Mouse (Mus musculus) limb, embryonic 14.5 days (tissue): ENCODE data around the gene Xpo6. TPM values are rescaled to one million over a fixed set of nuclear protein-coding genes. Genes with fewer than 3 reads are reported as not detected.

ENCODE experiments used
- ATAC-seq: fragments of 200-750 bp; cut with Nextera tagmentation; 2 replicates; pipeline ENCODE4 v1.8.0; 2017; ENCODE audit warnings: low read depth, moderate number of reproducible peaks, moderate TSS enrichment; ENCODE audit not compliant: low FRiP score
- DNase-seq: peaks from one replicate; pipeline ENCODE4 v3.0.0-alpha.2; 2015; ENCODE audit warnings: low spot score
- H3K27ac ChIP-seq: fragments of 300-500 bp; sonication (generic); replicated peaks from 2 replicates; pipeline ENCODE4 v1.5.1; 2014; ENCODE audit warnings: low read depth, mild to moderate bottlenecking, low read length, moderate library complexity, mixed read lengths
- H3K27me3 ChIP-seq: fragments of 300-500 bp; sonication (generic); 2 replicates; pipeline ENCODE4 v1.6.1; 2014; ENCODE audit warnings: low read length, mixed read lengths; ENCODE audit not compliant: control insufficient read depth, insufficient read depth
- H3K36me3 ChIP-seq: fragments of 300-500 bp; sonication (generic); 2 replicates; pipeline ENCODE4 v1.6.1; 2014; ENCODE audit warnings: mild to moderate bottlenecking, low read length, moderate library complexity, mixed read lengths; ENCODE audit not compliant: control insufficient read depth, insufficient read depth
- H3K4me1 ChIP-seq: fragments of 300-500 bp; sonication (generic); 2 replicates; pipeline ENCODE4 v1.6.1; 2014; ENCODE audit warnings: antibody characterized with exemption, low read length, mixed read lengths; ENCODE audit not compliant: control insufficient read depth, insufficient read depth
- H3K4me2 ChIP-seq: fragments of 300-500 bp; sonication (generic); replicated peaks from 2 replicates; pipeline ENCODE4 v1.6.1; 2014; ENCODE audit warnings: low read depth, mild to moderate bottlenecking, low read length, moderate library complexity; ENCODE audit not compliant: severe bottlenecking
- H3K4me3 ChIP-seq: fragments of 300-500 bp; sonication (generic); replicated peaks from 2 replicates; pipeline ENCODE4 v1.5.1; 2014; ENCODE audit warnings: low read length
- H3K9ac ChIP-seq: fragments of 300-500 bp; sonication (generic); 2 replicates; pipeline ENCODE4 v1.6.1; 2014; ENCODE audit warnings: mild to moderate bottlenecking, low read depth, low read length, moderate library complexity; ENCODE audit not compliant: severe bottlenecking
- H3K9me3 ChIP-seq: fragments of 300-500 bp; sonication (generic); 2 replicates; pipeline ENCODE4 v1.6.1; 2016; ENCODE audit warnings: low read length; ENCODE audit not compliant: control insufficient read depth
- POLR2A ChIP-seq: fragments of 200-500 bp; IDR thresholded peaks from 2 replicates; pipeline ENCODE4 v1.8.0; 2012; ENCODE audit warnings: inconsistent platforms, mild to moderate bottlenecking, moderate library complexity, borderline replicate concordance; ENCODE audit not compliant: insufficient read depth, insufficient read length; ENCODE audit errors: extremely low read depth
- WGBS: fragments of 180-500 bp; shearing (Covaris S2); extraction: QIAGEN DNeasy Blood & Tissue Kit; methylation state at CpG from one replicate; pipeline ENCODE4 v1.1.7; 2014; 5-methylcytosine and 5-hydroxymethylcytosine counted together
- polyA plus RNA-seq, 2 experiments: library from polyadenylated mRNA; depleted of rRNA in 1 of 2; stranded (reverse) in 1 of 2; unstranded in 1 of 2; fragments of >200 nt; fragmentation: Nextera tagmentation in 1 of 2; extraction: Ambion mirVana in 1 of 2; gene quantifications; 2 replicates each; pipeline versions ENCODE4 v1.2.1 to v1.2.3; 2012 to 2014

The Xpo6 gene
- polyA plus RNA-seq, 2 experiments: 63.2 to 202 TPM

- Histone ChIP-seq H3K36me3 (peaks cover 87% of the 10 kb centered on the region), H3K9me3 (no peaks in the 10 kb centered on the region), H3K4me2 (no peak overlapping the region), H3K4me1 (no peaks in the 10 kb centered on the region), H3K9ac (no peak overlapping the region), H3K4me3 (no peak overlapping the region), H3K27ac (no peak overlapping the region), H3K27me3 (no peaks in the 10 kb centered on the region)
- ATAC-seq (no peak), DNase-seq (no peak)
- 88% methylated on average over 2 of the region's 2 CpGs for WGBS
- TF ChIP-seq POLR2A: no peak
These were observed 89.1 kb downstream of the Xpo6 start for GRCm38 (mm10) chr7:126111230-126111629.

DNA sequence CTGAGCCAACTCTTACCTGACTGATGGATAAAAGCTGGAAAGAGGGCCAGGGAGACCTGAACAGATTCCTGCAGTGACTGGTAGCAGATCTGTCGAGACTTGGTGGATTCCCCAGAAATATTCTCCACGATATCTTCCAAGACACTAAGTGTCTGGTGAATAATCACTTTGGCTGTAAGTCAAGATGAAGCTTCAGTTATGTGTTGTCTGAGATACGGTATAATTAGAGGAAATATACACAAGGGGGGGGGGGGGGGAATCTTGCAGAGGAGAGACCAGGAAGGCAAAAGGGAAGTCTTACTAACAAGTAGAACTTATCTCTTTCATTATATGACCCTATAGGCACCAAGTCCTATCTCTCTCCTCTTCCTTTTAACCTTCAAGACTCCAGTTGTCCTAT, 90.4 kb downstream of the Xpo6 start:
- no peaks in the 10 kb centered on the region for H3K27me3 ChIP-seq
- TF ChIP-seq POLR2A: no peak
- DNase-seq: no peak
- H3K4me1 ChIP-seq: no peaks in the 10 kb centered on the region
- no peak overlapping the region for H3K9ac ChIP-seq
- 92% methylated on average over 3 of the region's 3 CpGs for WGBS
- no peak overlapping the region for H3K27ac ChIP-seq
- no peak for ATAC-seq
- H3K4me2 ChIP-seq: no peak overlapping the region
- H3K4me3 ChIP-seq: no peak overlapping the region
- peaks cover 87% of the 10 kb centered on the region for H3K36me3 ChIP-seq
- no peaks in the 10 kb centered on the region for H3K9me3 ChIP-seq

DNA sequence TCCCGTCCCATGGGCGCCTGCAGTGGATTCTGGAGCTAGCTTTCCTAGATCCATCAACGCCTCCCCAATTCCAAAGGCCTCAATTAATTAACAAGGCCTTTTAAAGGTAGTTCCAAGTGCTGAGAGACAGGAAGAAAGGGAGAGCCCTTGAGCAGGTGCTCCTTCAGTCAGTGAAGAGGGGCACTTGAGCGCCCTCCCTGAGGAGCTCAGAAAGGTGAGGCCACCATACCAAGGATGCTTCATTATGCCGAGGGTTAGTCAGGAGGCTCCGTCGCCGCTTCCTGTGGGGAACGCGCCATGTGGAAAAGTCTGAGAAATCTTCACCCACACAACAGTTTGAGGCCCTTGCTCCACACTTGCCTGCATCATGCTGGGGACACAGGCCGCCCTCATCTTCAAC, 99.9 kb downstream of the Xpo6 start:
- no peak overlapping the region for H3K4me3 ChIP-seq
- peaks cover 76% of the 10 kb centered on the region for H3K36me3 ChIP-seq
- no peak overlapping the region for H3K27ac ChIP-seq
- H3K9me3 ChIP-seq: no peaks in the 10 kb centered on the region
- no peak overlapping the region for H3K9ac ChIP-seq
- ATAC-seq: no peak
- no peaks in the 10 kb centered on the region for H3K27me3 ChIP-seq
- no peak for DNase-seq
- H3K4me1 ChIP-seq: no peaks in the 10 kb centered on the region
- WGBS: 91% methylated on average over 11 of the region's 11 CpGs
- no peak for TF ChIP-seq POLR2A
- H3K4me2 ChIP-seq: no peak overlapping the region

DNA sequence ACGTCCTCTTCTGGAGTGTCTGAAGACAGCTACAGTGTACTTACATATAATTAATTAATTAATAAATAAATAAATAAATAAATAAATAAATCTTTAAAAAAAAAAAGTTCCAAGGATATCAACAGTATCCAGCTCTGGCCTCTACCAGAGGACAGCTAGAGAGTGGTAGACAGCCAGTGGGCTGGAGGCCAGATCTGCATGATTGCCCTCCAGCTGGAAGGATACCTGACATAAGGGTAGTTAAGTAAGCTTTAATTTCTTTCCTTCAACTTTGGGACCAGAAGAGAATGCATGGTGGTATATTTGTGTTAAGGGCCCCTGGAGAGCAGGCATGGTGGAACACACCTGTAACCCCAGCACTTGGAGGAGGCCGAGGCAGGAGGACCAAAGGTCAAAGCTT, 100.5 kb downstream of the Xpo6 start:
- Histone ChIP-seq H3K27ac (no peak overlapping the region), H3K9ac (no peak overlapping the region), H3K4me2 (no peak overlapping the region), H3K27me3 (no peaks in the 10 kb centered on the region), H3K4me3 (no peak overlapping the region), H3K4me1 (no peaks in the 10 kb centered on the region), H3K9me3 (no peaks in the 10 kb centered on the region), H3K36me3 (peaks cover 70% of the 10 kb centered on the region)
- no peak for DNase-seq
- ATAC-seq: no peak
- TF ChIP-seq POLR2A: no peak
- 89% methylated on average over 2 of the region's 2 CpGs for WGBS

DNA sequence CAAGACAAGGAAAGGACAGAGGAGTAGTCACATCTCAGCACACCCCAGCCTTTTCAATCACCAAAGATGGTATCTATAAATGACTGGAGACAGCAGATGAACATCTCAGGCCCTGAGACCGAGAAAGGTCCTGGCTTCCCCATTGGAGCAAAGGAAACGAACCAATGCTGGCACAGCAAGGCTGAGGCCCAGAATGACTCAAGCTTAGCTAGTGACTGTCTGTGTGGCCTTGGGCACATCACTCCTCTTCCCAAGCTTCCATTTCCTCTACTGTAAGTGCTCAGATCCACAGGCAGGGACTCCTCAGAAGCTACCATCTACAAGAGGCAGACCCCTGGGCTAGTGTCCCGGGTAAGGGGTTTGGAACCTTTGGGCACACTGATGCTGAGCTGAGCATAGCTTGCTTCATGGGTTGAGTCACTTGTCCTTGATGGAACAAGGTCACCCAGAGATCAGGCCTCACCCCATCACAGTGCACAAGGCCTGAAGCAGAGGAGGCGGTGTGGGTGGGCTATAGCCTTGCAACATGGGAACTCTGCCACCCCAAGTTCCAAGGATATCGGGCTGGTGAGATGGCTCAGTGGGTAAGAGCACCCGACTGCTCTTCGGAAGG, 101.0 kb downstream of the Xpo6 start:
- no peak overlapping the region for H3K27ac ChIP-seq
- no peaks in the 10 kb centered on the region for H3K9me3 ChIP-seq
- no peak for ATAC-seq
- no peaks in the 10 kb centered on the region for H3K27me3 ChIP-seq
- H3K4me3 ChIP-seq: no peak overlapping the region
- H3K4me1 ChIP-seq: no peaks in the 10 kb centered on the region
- peaks cover 65% of the 10 kb centered on the region for H3K36me3 ChIP-seq
- H3K9ac ChIP-seq: no peak overlapping the region
- TF ChIP-seq POLR2A: no peak
- WGBS: 98% methylated on average over 7 of the region's 7 CpGs
- no peak for DNase-seq
- H3K4me2 ChIP-seq: no peak overlapping the region
